Mouse (Mus musculus): ENCODE results near the gene Zdhhc22.

Gene Zdhhc22

DNA sequence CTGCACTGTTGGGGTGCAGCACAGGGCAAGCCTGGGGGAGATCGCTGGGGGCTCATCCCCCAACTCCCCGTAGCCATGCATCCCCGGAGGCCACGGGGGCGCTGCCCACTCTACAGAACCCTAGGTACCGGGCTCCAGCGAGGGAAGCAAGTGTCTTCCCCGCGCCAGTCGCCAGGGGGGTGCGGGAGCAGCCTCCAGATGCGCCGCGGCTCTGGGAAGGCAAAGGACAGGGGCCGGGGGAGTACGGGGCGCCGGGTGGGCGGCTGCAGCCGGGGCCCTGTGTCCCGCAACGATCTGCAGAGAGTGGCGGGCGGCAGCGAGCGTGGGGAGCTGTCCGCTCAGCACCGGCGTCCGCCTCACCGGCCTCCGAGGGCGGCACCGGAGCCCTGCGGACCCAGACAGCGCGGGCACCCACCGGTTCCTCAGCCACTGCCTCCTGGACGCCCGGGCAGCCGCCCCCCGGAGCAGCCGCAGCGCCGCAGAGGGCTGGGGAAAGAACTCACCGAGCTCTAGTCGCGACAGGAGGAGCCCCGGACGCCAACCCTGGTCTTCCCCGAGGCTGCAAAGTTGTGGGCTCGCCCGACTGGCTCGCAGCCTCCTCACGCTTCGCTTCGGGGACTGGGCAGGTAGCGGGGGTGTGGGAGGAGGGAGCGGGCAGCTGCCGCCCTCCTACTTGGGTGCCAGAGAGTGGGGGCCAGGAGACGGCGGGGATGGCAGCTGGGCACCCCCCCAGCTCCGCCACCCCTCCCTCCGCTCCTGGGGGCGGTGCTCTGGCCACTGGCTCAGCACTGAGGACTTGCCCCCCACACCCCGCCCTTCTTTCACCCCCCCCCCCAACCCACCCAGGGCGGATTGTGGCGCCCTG lies at the start of gene Zdhhc22:
Gene Zdhhc22, minus strand, starts transcription at position 541 of the 865 bp plus-strand sequence.
- DNase-seq, result peak; percentile 55 to 65

DNA sequence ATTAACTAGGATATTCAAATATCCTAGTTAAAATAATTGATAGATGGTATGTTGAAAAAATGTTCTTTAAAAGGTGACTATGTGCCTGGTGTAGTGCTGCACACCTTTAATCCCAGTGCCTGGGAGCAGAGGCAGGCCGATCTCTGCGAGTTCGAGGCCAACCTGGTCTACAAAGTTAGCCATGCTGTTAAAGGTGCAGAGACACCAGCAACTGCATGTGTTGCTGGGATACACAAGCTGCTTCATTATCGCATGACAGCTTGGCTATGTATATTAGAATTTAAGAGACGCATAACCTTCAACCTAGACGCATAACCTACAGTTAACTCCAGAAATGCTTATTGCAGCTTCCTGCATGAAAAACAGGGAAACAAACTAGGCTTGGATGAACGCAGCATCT lies 46.4 kb upstream of the Zdhhc22 start:
- no peak for DNase-seq

GRCm38 (mm10) chr12:87031163-87031763 lies 41.0 kb upstream of the Zdhhc22 start:
- no peak for DNase-seq

GRCm38 (mm10) chr12:87029251-87029976 lies 39.2 kb upstream of the Zdhhc22 start:
- DNase-seq, result peak; percentile 86

- DNase-seq, result peak in 1 of 2 experiments; percentile 14
Observed at GRCm38 (mm10) chr12:87028068-87028467, 37.8 kb upstream of the Zdhhc22 start.

GRCm38 (mm10) chr12:87027391-87027790 lies 37.2 kb upstream of the Zdhhc22 start:
- DNase-seq, result peak in 1 of 2 experiments; percentile 21

- no peak for DNase-seq
Observed at GRCm38 (mm10) chr12:87026871-87027240, 36.6 kb upstream of the Zdhhc22 start.

- peak; percentile 78 to 83 for DNase-seq
Observed at GRCm38 (mm10) chr12:87026109-87026870, 36.1 kb upstream of the Zdhhc22 start.

GRCm38 (mm10) chr12:87023456-87023855 lies 33.2 kb upstream of the Zdhhc22 start:
- DNase-seq, result no peak

- DNase-seq, result no peak
Observed at GRCm38 (mm10) chr12:87022006-87022405, 31.8 kb upstream of the Zdhhc22 start.

- no peak for DNase-seq
Observed at GRCm38 (mm10) chr12:87021040-87021439, 30.8 kb upstream of the Zdhhc22 start, which contains the start of gene Tmem63c. Tmem63c (plus strand) TSS chr12:87021340.

GRCm38 (mm10) chr12:87018756-87019155 lies 28.5 kb upstream of the Zdhhc22 start:
- DNase-seq, result peak; percentile 78 to 80

DNA sequence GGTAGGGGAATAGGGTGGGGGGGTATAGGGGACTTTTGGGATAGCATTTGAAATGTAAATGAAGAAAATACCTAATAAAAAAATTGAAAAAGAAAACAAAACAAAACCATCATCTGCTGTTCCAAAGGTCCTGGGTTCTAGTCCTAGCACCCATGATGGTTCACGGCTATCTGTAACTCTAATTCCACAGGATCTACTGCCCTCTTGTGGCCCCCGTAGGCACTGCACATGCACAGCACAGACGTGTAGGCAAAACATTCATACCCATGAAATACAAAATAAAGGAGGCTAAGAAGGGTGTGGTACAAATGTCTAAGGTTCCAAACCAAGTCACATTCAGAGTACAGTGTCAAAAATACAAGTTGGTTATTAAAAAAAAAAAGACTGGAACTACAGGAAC lies 26.8 kb upstream of the Zdhhc22 start:
- DNase-seq, result peak; percentile 72 to 78

GRCm38 (mm10) chr12:87004596-87004995 lies 14.4 kb upstream of the Zdhhc22 start:
- DNase-seq, result no peak

DNA sequence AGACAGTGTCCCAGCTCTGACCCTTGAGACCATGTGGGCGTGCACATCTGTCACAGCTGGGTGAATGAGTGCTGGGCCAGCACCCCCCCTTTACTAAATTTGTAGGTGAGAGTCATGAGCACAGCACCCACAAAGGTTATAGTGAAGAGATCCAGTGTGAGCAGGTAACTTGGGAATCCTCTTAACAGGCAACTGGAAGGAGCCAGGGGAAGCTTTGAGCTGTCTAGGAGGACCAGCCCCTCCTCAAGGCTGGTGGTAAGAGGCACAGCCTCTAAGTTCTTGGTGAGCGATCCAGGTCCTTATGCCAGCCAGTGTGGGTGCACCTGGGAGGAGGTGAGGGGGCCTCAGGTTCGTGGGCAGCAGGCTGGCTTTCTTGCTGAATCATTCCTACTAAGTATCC lies 13.4 kb upstream of the Zdhhc22 start:
- no peak for DNase-seq

DNA sequence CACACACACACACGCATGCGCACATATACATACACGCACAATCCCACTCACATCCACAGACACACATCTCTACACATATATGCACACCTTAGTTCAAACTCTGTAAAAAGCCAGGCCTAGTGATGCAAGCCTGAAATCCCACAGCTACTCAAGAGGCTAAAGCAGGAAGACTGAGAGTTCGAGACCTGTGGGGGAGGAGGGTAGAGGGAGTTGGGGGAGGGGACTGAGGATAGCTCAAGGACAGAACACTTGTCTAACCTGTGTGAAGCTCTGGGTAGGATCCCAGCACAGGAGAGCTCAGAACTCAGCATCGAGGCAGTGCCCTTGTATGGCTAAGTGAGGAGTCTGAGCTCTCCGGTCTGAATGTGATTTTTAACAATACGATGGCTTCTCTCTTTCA lies 12.6 kb upstream of the Zdhhc22 start:
- no peak for DNase-seq

DNA sequence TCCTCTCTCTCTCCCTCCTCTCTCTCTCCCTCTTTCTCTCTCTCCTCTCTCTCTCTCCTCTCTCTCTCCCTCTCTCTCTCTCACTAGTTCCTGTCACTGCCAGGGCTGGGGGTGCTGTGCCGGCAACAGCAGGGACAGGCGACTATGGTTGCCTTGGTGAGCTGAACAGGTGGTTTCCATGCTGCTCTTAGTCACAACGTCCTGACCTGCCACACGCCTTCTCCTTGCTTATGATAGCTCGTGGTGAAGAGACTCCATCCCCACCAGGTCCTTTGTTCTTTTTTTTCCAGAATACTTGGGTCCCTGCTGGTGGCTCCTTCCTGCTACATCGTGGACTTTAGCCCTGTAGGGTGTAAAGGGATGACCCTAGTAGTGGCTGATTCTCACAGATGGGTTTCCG lies 12.0 kb upstream of the Zdhhc22 start:
- no peak for DNase-seq

DNA sequence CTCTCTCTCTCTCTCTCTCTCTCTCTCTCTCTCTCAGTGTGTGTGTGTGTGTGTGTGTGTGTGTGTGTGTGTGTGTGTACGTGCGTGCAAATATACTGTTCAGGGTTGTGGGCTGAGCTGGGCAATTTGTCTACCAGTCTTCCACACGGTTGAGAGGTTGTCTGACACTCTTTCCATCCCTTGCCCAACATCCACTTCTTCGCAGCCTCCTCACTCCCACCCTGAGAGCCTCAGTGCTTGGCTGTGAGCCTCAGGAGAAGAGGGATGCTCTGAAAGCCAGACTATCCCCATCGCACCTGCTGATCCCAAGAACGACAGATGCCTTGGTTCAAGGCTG lies 10.6 kb upstream of the Zdhhc22 start:
- peak in 1 of 2 experiments; percentile 40 for DNase-seq

DNA sequence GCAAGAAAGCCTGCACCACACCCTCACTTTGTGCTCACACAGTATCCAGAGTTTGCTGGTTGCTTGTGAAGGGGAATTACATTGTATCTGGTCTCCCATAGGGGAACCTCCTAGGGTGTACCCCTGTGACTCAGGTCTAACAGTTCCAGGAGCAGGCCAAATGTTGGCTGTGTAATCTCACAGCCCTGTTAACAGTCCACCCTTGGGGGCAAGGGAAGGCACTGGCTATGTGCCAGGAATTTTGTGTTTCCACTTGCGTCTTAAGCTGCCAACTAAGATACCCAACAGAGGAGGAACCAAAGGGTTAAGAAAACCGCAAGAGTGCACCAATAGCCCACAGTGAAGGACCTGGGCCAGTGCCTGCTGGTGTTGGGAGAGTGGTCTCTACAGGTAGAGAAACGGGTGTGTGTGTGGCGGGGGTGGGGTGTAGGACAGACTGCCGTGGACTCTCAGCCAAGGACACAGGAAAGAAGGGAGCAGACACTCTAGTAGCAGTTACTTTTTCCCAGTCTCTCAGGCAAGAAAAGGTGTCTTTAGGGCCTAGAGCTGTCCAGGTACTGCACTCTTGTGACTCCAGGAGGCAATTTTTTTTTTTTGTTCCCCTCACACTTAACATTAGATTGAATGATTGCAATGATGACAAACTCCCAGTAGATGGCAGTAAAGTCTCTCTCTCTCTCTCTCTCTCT lies 10.1 kb upstream of the Zdhhc22 start:
- peak; percentile 23 to 30 for DNase-seq

GRCm38 (mm10) chr12:86999283-86999820 lies 9.1 kb upstream of the Zdhhc22 start:
- DNase-seq, result peak; percentile 33 to 54

GRCm38 (mm10) chr12:86998699-86999098 lies 8.5 kb upstream of the Zdhhc22 start:
- DNase-seq, result no peak

GRCm38 (mm10) chr12:86995931-86996330 lies 5.7 kb upstream of the Zdhhc22 start:
- no peak for DNase-seq
